Mouse (Mus musculus) limb, embryonic 12.5 days (tissue): ENCODE measurements at regions not wholly inside any gene's neighbourhood (a gene's known extent, or its start where the extent isn't known, plus 50 kb on each side); places are given as distances from the start of the nearest gene placed in this dataset.

Experiments
- microRNA counts: library from miRNA; unstranded; fragments of <30 nt; microRNA quantifications from one replicate; lab custom pipeline; 2017
- microRNA-seq: library from miRNA; unstranded; fragments of <30 nt; microRNA quantifications from one replicate; pipeline ENCODE4, GENCODE M21; 2017

MicroRNA genes in the stretch of these regions (microRNA counts, 519-probe panel; counts per million panel counts)
- microRNA mmu-miR-29a (lab: Ali Mortazavi, UCI), result 1,057 counts per million, percentile 2 among the panel's probes with 10 or more counts

Small RNA genes lying in the stretch of these regions (microRNA-seq; reads per million reads assigned to microRNA genes)
- 44.6 reads per million, percentile 42 among the genes with 10 or more reads in this experiment for gene Mir29a
- gene Mir29b-1, result 0.70 reads per million
